Mouse (Mus musculus): ENCODE measurements around the gene Sema7a. TPM values are rescaled to one million over a fixed set of nuclear protein-coding genes. Genes with fewer than 3 reads are reported as not detected.
A peak's percentile ranks its signal among the peaks of the same experiment; 100 is the strongest.

The Sema7a gene
- total RNA-seq, 4 experiments from 2014 or later, result 5.9 to 11.0 (median 7.8) TPM

DNA sequence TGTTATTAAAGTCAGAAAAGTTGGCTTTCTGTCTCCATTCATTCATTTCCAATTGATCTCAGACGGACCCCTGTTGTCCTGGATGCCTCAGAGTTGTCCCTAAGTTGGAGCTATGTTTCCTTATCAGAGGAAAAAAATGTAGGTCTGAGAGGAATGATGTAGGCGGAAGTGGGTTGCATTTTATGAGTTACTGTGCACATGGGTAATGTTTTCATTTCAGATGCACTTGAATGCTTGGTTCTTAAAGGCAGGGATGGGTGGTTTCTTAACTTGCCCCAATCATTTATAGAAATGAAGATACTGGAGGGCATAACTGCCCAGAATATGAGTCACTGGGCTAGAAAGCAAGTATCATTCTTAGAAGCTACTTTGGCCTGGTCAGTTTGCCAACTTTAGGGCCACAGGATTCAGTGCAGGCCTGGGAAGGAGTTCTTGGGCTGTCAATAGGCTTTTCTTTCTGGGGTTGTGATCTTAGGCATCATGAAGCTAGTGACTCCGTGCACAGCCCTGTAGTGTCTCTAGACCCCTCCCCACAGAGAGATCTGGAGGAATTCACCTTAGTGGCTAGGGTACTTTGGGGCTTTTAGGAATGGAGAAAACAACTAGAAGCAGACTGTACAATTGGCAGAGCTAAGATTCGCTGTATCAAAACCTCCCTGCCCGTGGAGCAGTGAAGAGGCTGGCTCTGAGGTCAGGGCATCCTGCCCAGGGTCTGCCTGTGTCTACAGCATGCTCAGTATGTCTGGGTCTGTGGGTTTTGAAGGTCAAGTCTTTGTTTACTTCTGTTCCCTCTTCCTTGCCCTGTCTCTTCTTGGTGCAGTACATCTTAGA lies 1.5 kb upstream of the Sema7a start:
- DNase-seq (ENCODE audit: low spot score in 2 of 2), result no peak

- DNase-seq (ENCODE audit: low spot score in 2 of 2), result peak in 1 of 2 experiments; percentile 20
These were observed 460 bp downstream of the Sema7a start for GRCm38 (mm10) chr9:57940349-57940794.

- no peak for DNase-seq (ENCODE audit: low spot score in 2 of 2)
These were observed 1.1 kb downstream of the Sema7a start for GRCm38 (mm10) chr9:57940861-57941638.

DNA sequence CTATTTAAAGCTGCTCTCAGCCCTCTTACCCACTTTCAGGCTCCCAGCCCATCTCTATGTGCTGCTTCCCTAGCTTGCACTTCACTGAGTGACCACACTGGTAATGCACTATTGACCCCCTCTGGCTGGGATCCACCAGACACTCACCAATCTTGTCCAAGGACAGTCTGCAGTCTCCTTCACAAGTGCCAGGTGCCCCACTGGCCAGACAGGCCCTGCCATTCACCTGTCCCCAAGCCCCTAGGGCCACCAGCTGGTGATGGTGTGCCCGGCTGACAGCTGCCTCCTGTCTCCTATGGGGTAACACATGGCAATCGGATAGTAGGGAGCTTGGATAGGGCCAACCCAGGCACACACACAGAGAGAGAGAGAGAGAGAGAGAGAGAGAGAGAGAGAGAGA lies 2.1 kb downstream of the Sema7a start:
- DNase-seq (ENCODE audit: low spot score in 2 of 2), result no peak

DNA sequence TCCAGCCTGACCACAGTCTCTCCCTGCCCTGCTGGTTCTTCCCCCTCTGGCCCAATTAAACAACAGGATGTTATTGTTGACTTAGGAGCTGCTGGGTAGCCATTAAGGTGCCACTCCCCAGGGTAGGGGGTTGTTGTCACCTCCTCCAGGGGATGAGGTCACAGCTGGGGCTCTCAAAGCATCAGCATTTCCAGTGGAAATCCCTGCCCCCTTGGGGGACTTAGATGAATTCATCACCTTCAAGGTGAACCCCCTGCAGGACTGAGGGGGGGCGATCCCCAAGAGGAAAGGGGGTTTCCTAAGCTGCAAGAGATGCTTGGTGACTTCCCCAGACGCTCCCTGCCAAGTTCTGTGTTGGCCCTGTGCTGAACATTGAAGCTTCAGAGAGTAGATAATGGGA lies 3.2 kb downstream of the Sema7a start:
- DNase-seq (ENCODE audit: low spot score in 2 of 2), result no peak

GRCm38 (mm10) chr9:57944572-57944971 lies 4.7 kb downstream of the Sema7a start:
- peak; percentile 31 to 41 for DNase-seq (ENCODE audit: low spot score in 2 of 2)

DNA sequence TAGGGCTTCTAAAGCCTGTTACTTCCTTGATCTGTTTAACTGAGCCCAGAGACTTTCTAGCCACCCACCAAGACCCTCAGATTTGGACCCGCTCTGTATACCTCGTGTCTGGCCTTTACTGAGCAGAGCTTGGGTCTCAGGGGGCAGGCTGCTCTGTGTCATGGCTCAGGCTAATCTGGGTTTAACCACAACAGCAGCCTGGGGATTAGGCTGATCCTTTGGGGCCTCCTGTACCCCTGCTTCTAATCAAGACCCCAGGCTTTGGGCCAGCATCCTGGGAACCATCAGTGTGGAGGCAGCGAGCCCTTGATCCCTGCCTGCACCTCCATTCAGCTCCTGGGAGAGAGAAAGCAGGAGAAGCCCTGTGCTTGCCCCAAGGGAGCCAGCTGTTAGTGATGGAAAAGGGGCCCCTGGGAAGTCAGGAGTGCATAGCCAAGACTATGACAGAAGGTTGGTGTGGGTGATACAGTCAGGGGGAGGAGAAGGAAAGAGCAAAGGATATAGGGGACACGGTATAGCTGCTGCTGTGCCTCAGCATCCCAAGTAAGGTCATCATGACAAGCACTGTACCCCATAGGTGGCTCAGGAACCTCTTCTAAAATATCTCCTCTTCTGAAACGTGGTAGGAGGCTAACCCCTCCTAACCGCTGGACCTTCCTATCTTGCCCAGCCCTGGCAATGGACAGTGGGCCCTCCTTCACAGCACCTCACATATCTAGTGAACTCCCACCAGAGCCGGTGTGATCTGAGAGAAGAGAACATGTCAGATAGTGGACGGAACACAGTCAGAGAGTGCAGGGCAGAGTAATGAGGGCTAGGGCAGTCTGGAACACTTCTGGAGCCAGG lies 6.1 kb downstream of the Sema7a start:
- DNase-seq (ENCODE audit: low spot score in 2 of 2), result no peak

- DNase-seq (ENCODE audit: low spot score in 2 of 2), result no peak
These were observed 7.6 kb downstream of the Sema7a start for GRCm38 (mm10) chr9:57947381-57948030.

GRCm38 (mm10) chr9:57948333-57948931 lies 8.5 kb downstream of the Sema7a start:
- no peak for DNase-seq (ENCODE audit: low spot score in 2 of 2)

DNA sequence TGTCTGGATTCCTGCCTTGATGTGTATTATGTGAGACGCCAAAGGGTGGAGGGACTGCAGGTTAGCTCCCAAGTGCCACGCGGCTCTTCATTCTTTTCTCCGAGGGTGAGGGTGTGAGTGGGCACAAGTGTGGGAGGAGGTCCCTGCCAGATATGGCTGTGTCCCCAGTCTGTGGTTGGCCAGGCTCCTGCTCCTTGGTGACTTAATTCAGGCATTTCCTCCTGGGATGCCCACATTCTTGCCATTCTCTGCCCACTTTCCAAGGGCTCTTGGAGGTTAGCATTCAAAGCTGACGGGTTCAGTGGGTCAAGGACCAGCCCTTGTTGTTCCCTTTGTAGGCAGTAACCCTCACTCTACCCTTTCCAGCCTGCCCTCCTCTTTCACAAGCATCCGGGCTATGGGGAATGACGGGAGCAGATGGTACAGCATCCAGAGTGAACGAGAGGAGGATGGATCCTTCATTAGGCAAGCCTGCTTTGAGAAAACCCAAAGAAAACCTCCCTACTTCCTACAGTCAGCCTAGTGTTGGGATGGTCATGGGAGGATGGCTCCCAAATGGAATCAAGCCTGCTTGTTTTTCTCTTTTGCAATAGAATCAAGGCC lies 9.3 kb downstream of the Sema7a start:
- no peak for DNase-seq (ENCODE audit: low spot score in 2 of 2)

DNA sequence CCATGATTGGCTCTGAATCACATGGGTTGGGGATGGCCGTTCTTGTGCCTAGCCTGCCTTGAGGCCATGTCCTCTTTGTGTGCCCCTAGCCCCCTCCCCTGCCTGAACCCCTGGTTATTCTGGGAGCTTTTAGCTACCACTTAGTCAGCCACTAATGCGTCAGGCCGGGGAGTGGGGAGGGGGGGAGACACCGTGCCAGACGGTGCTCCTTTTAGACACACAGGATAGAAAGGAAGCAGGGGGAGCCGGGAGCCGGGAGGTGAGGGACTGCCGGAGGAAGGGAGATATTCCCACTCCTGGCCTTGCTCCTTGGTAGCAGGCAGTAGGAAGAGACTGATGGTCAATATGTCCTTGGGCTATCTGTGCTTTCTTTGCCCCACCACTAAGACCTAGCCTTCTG lies 10.0 kb downstream of the Sema7a start:
- no peak for DNase-seq (ENCODE audit: low spot score in 2 of 2)

DNA sequence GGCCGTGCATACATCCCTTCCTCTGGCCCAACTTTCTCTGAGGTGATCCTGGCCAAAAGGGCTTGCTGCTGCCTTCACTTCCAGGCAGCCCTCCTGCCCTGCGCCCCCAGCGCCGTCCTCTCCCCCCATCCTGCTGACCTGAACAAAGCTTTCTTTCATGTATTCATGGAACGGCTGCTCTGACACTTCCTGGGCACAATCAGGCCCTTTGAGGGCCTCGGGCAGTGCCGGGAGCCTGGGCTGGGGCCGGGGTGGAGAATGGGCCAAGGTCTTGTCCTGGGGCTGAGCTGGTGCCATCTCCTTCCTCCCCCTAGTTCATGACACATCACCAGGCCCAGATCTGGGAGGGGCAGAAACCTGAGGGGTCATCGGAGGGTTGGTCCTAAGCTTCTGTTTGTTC lies 10.6 kb downstream of the Sema7a start:
- no peak for DNase-seq (ENCODE audit: low spot score in 2 of 2)

GRCm38 (mm10) chr9:57951993-57952392 lies 12.1 kb downstream of the Sema7a start:
- DNase-seq (ENCODE audit: low spot score in 2 of 2), result no peak

- no peak for DNase-seq (ENCODE audit: low spot score in 2 of 2)
These were observed 15.2 kb downstream of the Sema7a start for GRCm38 (mm10) chr9:57954962-57955744.

- DNase-seq (ENCODE audit: low spot score in 2 of 2), result no peak
These were observed 15.9 kb downstream of the Sema7a start for GRCm38 (mm10) chr9:57955764-57956163.

DNA sequence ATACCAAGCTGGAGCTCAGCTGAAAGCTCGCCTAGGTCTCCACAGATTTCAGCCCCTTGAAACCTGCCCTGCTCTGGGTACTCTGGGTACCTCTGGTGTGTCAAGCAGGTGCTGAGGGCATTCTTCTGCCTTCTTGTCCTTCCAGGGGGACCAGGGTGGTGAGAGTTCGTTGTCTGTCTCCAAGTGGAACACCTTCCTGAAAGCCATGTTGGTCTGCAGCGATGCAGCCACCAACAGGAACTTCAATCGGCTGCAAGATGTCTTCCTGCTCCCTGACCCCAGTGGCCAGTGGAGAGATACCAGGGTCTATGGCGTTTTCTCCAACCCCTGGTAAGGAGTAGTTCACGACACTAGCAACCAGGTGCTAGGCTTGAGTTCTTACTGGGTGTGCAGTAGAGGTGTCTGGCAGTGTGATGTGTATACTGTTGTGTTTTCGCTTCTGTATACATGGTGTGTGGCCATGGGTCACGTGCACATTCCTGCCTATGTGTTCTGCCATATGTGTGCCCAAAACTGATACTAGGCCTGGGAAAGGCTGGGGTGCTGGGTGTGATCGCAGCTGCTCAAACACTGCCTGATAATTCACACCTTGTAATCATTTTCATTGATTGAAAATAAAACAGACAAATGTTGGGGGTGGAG lies 16.4 kb downstream of the Sema7a start:
- DNase-seq (ENCODE audit: low spot score in 2 of 2), result no peak

DNA sequence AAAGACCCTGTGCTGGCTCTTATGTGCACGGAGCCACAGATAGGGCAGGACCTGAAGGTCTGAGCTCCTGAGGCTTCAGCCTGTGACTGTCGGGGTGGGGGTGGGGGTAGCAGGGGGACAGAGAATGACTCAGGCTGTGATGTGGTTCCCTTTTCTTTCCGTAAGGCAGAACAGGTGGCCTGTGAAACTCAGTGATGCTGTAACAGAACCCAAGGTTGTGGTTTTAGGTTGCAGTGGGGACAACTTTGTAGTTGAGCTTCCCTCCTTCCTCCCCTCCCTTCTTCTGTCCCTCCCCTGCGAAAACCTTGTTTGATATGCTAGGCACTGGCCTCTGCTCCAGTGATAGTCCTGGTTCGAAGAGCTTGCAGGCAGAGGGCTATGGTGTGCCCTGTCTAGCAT lies 16.9 kb downstream of the Sema7a start:
- no peak for DNase-seq (ENCODE audit: low spot score in 2 of 2)

DNA sequence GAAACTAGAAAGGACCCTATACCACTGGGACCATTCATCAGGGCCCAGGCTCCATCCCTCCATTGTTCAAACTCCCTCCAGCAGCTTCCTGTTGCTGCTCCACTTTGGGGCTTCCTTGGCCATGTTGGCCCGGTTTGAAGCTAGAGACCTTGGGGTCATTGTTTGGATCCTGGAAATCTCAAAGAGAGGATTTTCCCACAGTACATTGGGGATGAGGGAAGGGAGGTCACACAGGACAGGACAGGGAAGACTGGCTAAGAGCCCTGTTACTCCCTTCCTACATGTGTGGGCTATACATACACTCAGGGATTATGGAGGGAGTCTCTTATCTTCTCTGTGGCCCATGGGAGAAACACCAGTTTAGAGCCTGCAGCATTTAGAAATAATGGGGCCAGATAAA lies 18.7 kb downstream of the Sema7a start:
- no peak for DNase-seq (ENCODE audit: low spot score in 2 of 2)

- DNase-seq (ENCODE audit: low spot score in 2 of 2), result no peak
These were observed 19.5 kb downstream of the Sema7a start for GRCm38 (mm10) chr9:57959399-57959798.

All from gastrocnemius, adult 8-10 months (tissue).